Mouse (Mus musculus): ENCODE measurements around the gene Irf4.

DNA sequence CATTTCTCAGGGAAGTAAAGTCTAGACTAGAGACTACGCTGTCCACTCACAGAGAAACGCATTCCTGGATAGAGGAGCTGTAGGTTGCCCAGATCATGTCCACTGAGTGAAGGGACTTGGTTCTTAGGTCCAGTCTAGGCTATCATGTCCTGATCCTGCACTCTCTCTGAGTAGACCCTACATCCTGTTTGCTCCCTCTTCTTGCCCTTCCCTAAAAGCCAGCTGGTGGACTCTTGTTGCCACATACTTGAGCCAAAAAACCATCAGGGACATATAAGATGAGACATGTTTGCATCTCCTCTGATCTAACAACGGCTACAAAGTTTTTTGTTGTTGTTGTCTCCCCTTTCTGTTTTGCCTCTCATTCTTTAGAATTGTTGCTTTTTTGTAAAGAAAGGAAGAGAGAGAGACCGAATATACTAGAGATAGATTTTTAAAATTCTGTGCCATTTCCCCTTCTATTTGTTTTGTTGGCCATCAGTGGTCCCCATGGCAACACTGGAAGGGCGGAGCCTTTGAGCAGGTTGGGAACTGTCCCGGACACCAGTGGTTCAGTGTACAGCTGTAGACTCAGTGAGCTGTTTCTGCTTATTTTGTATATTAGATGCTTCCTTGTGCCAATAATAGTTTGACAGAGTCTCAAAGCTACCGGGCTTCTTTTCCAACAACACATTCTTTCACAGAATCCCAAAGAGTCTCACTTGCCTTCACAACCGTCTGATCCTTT, 15.2 kb downstream of the Irf4 start:
- TF ChIP-seq POLR2A (IDR thresholded peaks at IDR 0.05; ENCODE audit: borderline replicate concordance, low read depth, low read length) (no peak), CTCF (IDR thresholded peaks at IDR 0.05; ENCODE audit: low read depth, low read length) (no peak)
